In genomic region chr2:157432476-157432875, GRCm38 (mm10) we compare ENCODE assay signal across 7 mouse cellular contexts. TPM values are rescaled to one million over a fixed set of nuclear protein-coding genes. Genes with fewer than 3 reads are reported as not detected.
DNase-seq lines count a peak whose midpoint lies in the region; ATAC-seq and TF ChIP-seq lines count a peak whose summit lies in the region.

No protein-coding gene starts in this region.

- H3K36me3 ChIP-seq in kidney, embryonic 16.5 days (ENCODE audit: insufficient read depth, low read length): peaks cover 9% of the 10 kb centered on the region; the same call in 1 of the 2 replicates
- peaks cover 54% of the 10 kb centered on the region for H3K36me3 ChIP-seq in midbrain, embryonic 13.5 days

- no peaks in the 10 kb centered on the region for H3K9me3 ChIP-seq in kidney, embryonic 16.5 days (ENCODE audit: low read length)
- no peaks in the 10 kb centered on the region for H3K9me3 ChIP-seq in midbrain, embryonic 13.5 days

- ATAC-seq in kidney, embryonic 16.5 days (ENCODE audit: low FRiP score, low TSS enrichment): no peak
- ATAC-seq in midbrain, embryonic 13.5 days: no peak

- no peak for TF ChIP-seq POLR2A in cortical plate, adult 2 months (IDR thresholded peaks at IDR 0.05; ENCODE audit: extremely low read depth, insufficient read depth, low read length)

- no peak for DNase-seq in kidney, postnatal 4 days
- DNase-seq in heart, postnatal 14 days: peak; percentile 34 to 52
- no peak for DNase-seq in urinary bladder, adult 2 months (ENCODE audit: low spot score)
- DNase-seq in ovary, postnatal 14 days (ENCODE audit: low spot score): no peak

- TF ChIP-seq CTCF in cortical plate, adult 2 months (IDR thresholded peaks at IDR 0.05; ENCODE audit: extremely low read depth, insufficient read depth, low read length): no peak

- intact Hi-C loops in heart, postnatal 14 days (cut with DNase I): no loop called here

- H3K27me3 ChIP-seq in kidney, embryonic 16.5 days (ENCODE audit: insufficient read depth, low read length): no peaks in the 10 kb centered on the region
- H3K27me3 ChIP-seq in midbrain, embryonic 13.5 days: no peaks in the 10 kb centered on the region

- H3K9ac ChIP-seq in kidney, embryonic 16.5 days (replicated peaks; ENCODE audit: low read length): no peak overlapping the region
- H3K9ac ChIP-seq in midbrain, embryonic 13.5 days (replicated peaks): no peak overlapping the region

- H3K4me1 ChIP-seq in kidney, embryonic 16.5 days (ENCODE audit: insufficient read depth, low read length): peaks cover 50% of the 10 kb centered on the region
- peaks cover 42% of the 10 kb centered on the region for H3K4me1 ChIP-seq in cortical plate, adult 2 months (ENCODE audit: control insufficient read depth, insufficient read depth, low read length)
- peaks cover 81% of the 10 kb centered on the region for H3K4me1 ChIP-seq in midbrain, embryonic 13.5 days (replicated peaks)

- WGBS in kidney, embryonic 16.5 days: 81% methylated on average over 9 of the region's 9 CpGs
- WGBS in midbrain, embryonic 13.5 days: 66% methylated on average over 9 of the region's 9 CpGs

- 0 out of 2 replicates have a peak overlapping the region, but pooled peaks have one; percentile 88 for H3K27ac ChIP-seq in kidney, embryonic 16.5 days (ENCODE audit: low read length)
- H3K27ac ChIP-seq in cortical plate, adult 2 months (ENCODE audit: insufficient read depth, low read length): peak overlapping the region; percentile 41
- peak overlapping the region; percentile 74 for H3K27ac ChIP-seq in midbrain, embryonic 13.5 days

- H3K4me2 ChIP-seq in kidney, embryonic 16.5 days (replicated peaks; ENCODE audit: low read depth, low read length): no peak overlapping the region
- H3K4me2 ChIP-seq in midbrain, embryonic 13.5 days (replicated peaks): no peak overlapping the region

- no peak overlapping the region for H3K4me3 ChIP-seq in kidney, embryonic 16.5 days (ENCODE audit: low read length)
- no peak overlapping the region for H3K4me3 ChIP-seq in cortical plate, adult 2 months (ENCODE audit: insufficient read depth, low read length)
- H3K4me3 ChIP-seq in midbrain, embryonic 13.5 days (replicated peaks): no peak overlapping the region

RNA-seq across cellular contexts. Expression of gene Src, which starts 14.2 kb away (rescaled TPM):
- 16.9 and 17.3 TPM in 2 replicates for polyA plus RNA-seq in kidney, embryonic 16.5 days (2015; fragmentation: Nextera tagmentation; extraction: Ambion mirVana)
- polyA plus RNA-seq in cortical plate, adult 2 months (2012; rRNA removed): 83.8 and 95.0 TPM in 2 replicates
- 1 to 10 TPM; 5.5 to 6.9 TPM for total RNA-seq in heart, postnatal 14 days (2021)
- 31.6 and 39.1 TPM in 2 replicates for polyA plus RNA-seq in midbrain, embryonic 13.5 days (2015; fragmentation: Nextera tagmentation; extraction: Ambion mirVana)
- polyA plus RNA-seq in urinary bladder, adult 2 months (2012; rRNA removed): 63.4 and 72.7 TPM in 2 replicates

Comparison
In these comparisons a context has a peak if more than half of its experiments do, and no peak if none do; other contexts are left out.
1. DNase-seq: peak in heart, postnatal 14 days (2 of 2); none in kidney, postnatal 4 days (0 of 2), urinary bladder, adult 2 months (single experiment) and ovary, postnatal 14 days (single experiment).
2. Peak in every context shown above with its lines, with median percentiles within 50 percentile points of each other: H3K27ac ChIP-seq.